Mouse (Mus musculus): ENCODE measurements around the gene Atic.

GRCm38 (mm10) chr1:71606600-71607325, 49.8 kb downstream of the Atic start:
- no peak for TF ChIP-seq GATA1 (IDR thresholded peaks at IDR 0.05; ENCODE audit: borderline replicate concordance, low read length)
- no peak for TF ChIP-seq FLI1 (IDR thresholded peaks at IDR 0.05; ENCODE audit: low read length)
